Mouse (Mus musculus) embryonic facial prominence, embryonic 12.5 days (tissue): ENCODE data around the gene Dzip1l. TPM values are rescaled to one million over a fixed set of nuclear protein-coding genes. Genes with fewer than 3 reads are reported as not detected.

ENCODE experiments used
- ATAC-seq: fragments of 200-750 bp; cut with Nextera tagmentation; 2 replicates; pipeline ENCODE4 v1.8.0; 2017; ENCODE audit not compliant: insufficient number of reproducible peaks, insufficient read depth, low FRiP score, low TSS enrichment
- H3K27ac ChIP-seq: fragments of 300-500 bp; sonication (generic); 2 replicates; pipeline ENCODE4 v1.5.1; 2016; ENCODE audit warnings: mild to moderate bottlenecking
- H3K27me3 ChIP-seq: fragments of 300-500 bp; sonication (generic); 2 replicates; pipeline ENCODE4 v1.6.1; 2016; ENCODE audit warnings: mild to moderate bottlenecking, moderate library complexity
- H3K36me3 ChIP-seq: fragments of 300-500 bp; sonication (generic); 2 replicates; pipeline ENCODE4 v1.6.1; 2016; ENCODE audit warnings: mild to moderate bottlenecking
- H3K4me1 ChIP-seq: fragments of 300-500 bp; sonication (generic); 2 replicates; pipeline ENCODE4 v1.6.1; 2016
- H3K4me2 ChIP-seq: fragments of 300-500 bp; sonication (generic); replicated peaks from 2 replicates; pipeline ENCODE4 v1.6.1; 2016; ENCODE audit warnings: mild to moderate bottlenecking, moderate library complexity
- H3K4me3 ChIP-seq: fragments of 300-500 bp; sonication (generic); 2 replicates; pipeline ENCODE4 v1.5.1; 2016; ENCODE audit warnings: mild to moderate bottlenecking
- H3K9ac ChIP-seq: fragments of 300-500 bp; sonication (generic); 2 replicates; pipeline ENCODE4 v1.6.1; 2016; ENCODE audit warnings: mild to moderate bottlenecking, moderate library complexity
- H3K9me3 ChIP-seq: fragments of 300-500 bp; sonication (generic); 2 replicates; pipeline ENCODE4 v1.6.1; 2016; ENCODE audit warnings: mild to moderate bottlenecking, moderate library complexity
- WGBS: fragments of 180-500 bp; shearing (Covaris S2); methylation state at CpG from one replicate; pipeline ENCODE4 v1.1.7; 2016; 5-methylcytosine and 5-hydroxymethylcytosine counted together
- polyA plus RNA-seq: library from polyadenylated mRNA; unstranded; fragments of >200 nt; fragmentation: Nextera tagmentation; extraction: Ambion mirVana; gene quantifications from 2 replicates; pipeline ENCODE4 v1.2.1, GENCODE M21; 2016

The Dzip1l gene
- polyA plus RNA-seq, 1 experiment from 2014 or later, result 26.4 TPM

GRCm38 (mm10) chr9:99628581-99628980, 715 bp upstream of the Dzip1l start:
- H3K4me2 ChIP-seq, result peak overlapping the region; percentile 69
- no peak overlapping the region for H3K9ac ChIP-seq
- H3K36me3 ChIP-seq, result no peaks in the 10 kb centered on the region
- H3K9me3 ChIP-seq, result no peaks in the 10 kb centered on the region
- peaks cover 24% of the 10 kb centered on the region for H3K4me1 ChIP-seq
- H3K27ac ChIP-seq, result no peak overlapping the region
- H3K4me3 ChIP-seq, result no peak overlapping the region
- 54% methylated on average over 4 of the region's 4 CpGs for WGBS
- no peaks in the 10 kb centered on the region for H3K27me3 ChIP-seq
- ATAC-seq, result no peak

GRCm38 (mm10) chr9:99630071-99630470, 775 bp downstream of the Dzip1l start:
- H3K27ac ChIP-seq, result peak overlapping the region; percentile 94
- H3K9me3 ChIP-seq, result no peaks in the 10 kb centered on the region
- ATAC-seq, result peak; percentile 16; the same call in 1 of the 2 replicates
- 0% methylated on average over 11 of the region's 11 CpGs for WGBS
- H3K9ac ChIP-seq, result peak overlapping the region; percentile 72
- no peaks in the 10 kb centered on the region for H3K27me3 ChIP-seq
- H3K4me1 ChIP-seq, result peaks cover 24% of the 10 kb centered on the region
- H3K4me2 ChIP-seq, result peak overlapping the region; percentile 69
- H3K36me3 ChIP-seq, result peaks cover 9% of the 10 kb centered on the region
- peak overlapping the region; percentile 57 for H3K4me3 ChIP-seq

DNA sequence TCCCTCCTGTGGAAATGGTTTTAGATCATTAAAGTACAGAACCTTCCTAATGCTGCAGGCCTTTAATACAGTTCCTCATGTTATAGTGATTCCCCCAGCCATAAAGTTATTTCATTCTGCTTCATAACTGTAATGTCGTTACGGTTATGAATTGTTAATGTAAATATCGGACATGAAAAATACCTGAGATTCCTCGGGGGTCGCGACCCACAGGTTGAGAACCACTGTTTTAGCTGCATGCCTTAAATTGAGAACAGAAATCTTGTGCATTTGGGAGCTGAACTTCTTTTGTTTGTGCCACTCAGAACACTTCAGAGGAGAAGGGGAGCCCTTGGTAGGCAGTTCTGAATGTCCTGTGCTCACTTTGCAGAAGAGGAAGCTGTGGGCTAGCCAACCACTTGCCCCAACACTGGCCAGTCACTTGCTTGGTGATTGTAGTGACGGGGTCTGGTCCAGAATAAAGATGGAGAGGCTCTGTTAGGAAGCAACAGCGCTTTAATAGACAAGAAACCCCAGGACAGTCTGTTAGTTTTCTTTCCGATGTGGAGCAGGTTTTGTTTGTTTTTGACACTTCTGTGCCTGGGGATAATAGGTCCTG, 1.3 kb downstream of the Dzip1l start:
- Histone ChIP-seq H3K4me1 (peaks cover 24% of the 10 kb centered on the region), H3K36me3 (peaks cover 13% of the 10 kb centered on the region), H3K9me3 (no peaks in the 10 kb centered on the region), H3K9ac (peak overlapping the region; percentile 72), H3K27ac (peak overlapping the region; percentile 94), H3K27me3 (no peaks in the 10 kb centered on the region), H3K4me2 (peak overlapping the region; percentile 69), H3K4me3 (peak overlapping the region; percentile 57)
- WGBS, result 42% methylated on average over 9 of the region's 9 CpGs
- ATAC-seq, result no peak

GRCm38 (mm10) chr9:99631781-99632180, 2.5 kb downstream of the Dzip1l start:
- 34% methylated on average over 2 of the region's 2 CpGs for WGBS
- peaks cover 23% of the 10 kb centered on the region for H3K36me3 ChIP-seq
- no peaks in the 10 kb centered on the region for H3K27me3 ChIP-seq
- H3K4me3 ChIP-seq, result no peak overlapping the region
- peaks cover 24% of the 10 kb centered on the region for H3K4me1 ChIP-seq
- no peak for ATAC-seq
- no peak overlapping the region for H3K9ac ChIP-seq
- no peaks in the 10 kb centered on the region for H3K9me3 ChIP-seq
- H3K4me2 ChIP-seq, result peak overlapping the region; percentile 69
- H3K27ac ChIP-seq, result no peak overlapping the region

GRCm38 (mm10) chr9:99632264-99632663, 3.0 kb downstream of the Dzip1l start:
- Histone ChIP-seq H3K4me2 (peak overlapping the region; percentile 69; the same call in 1 of the 2 replicates), H3K4me1 (peaks cover 24% of the 10 kb centered on the region), H3K9ac (no peak overlapping the region), H3K4me3 (no peak overlapping the region), H3K27ac (no peak overlapping the region), H3K27me3 (no peaks in the 10 kb centered on the region), H3K9me3 (no peaks in the 10 kb centered on the region), H3K36me3 (peaks cover 28% of the 10 kb centered on the region)
- 48% methylated on average over 8 of the region's 8 CpGs for WGBS
- no peak for ATAC-seq

DNA sequence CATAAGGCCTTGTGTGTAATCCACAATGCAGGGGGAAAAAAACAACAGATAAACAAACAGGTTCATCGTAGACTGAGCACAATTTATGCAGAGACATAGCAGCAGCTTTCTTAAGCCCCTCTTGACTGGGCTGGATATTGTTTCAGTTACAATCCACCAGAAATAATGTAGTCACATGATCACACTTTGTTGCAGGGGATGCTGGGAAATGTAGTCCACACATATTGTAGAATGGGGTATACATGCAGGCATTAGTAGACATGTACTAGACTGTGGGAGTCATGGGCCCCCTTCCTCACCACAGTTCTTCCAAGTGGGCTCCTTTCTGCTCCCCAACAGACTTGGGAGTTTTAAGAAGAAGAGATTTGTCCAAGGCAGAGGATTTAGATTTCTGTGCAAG, 7.5 kb downstream of the Dzip1l start:
- Histone ChIP-seq H3K36me3 (peaks cover 55% of the 10 kb centered on the region), H3K9me3 (no peaks in the 10 kb centered on the region), H3K27ac (no peak overlapping the region), H3K4me1 (peaks cover 7% of the 10 kb centered on the region), H3K9ac (no peak overlapping the region), H3K4me2 (no peak overlapping the region), H3K27me3 (no peaks in the 10 kb centered on the region), H3K4me3 (no peak overlapping the region)
- ATAC-seq, result no peak
- WGBS, result 78% methylated on average over 1 of the region's 1 CpGs

- Histone ChIP-seq H3K27me3 (no peaks in the 10 kb centered on the region), H3K4me3 (no peak overlapping the region), H3K9me3 (no peaks in the 10 kb centered on the region), H3K4me2 (no peak overlapping the region), H3K9ac (no peak overlapping the region), H3K27ac (no peak overlapping the region), H3K36me3 (peaks cover 57% of the 10 kb centered on the region), H3K4me1 (peaks cover 3% of the 10 kb centered on the region)
- WGBS, result 97% methylated on average over 17 of the region's 17 CpGs
- no peak for ATAC-seq
These were observed 7.9 kb downstream of the Dzip1l start for GRCm38 (mm10) chr9:99637227-99637626.

DNA sequence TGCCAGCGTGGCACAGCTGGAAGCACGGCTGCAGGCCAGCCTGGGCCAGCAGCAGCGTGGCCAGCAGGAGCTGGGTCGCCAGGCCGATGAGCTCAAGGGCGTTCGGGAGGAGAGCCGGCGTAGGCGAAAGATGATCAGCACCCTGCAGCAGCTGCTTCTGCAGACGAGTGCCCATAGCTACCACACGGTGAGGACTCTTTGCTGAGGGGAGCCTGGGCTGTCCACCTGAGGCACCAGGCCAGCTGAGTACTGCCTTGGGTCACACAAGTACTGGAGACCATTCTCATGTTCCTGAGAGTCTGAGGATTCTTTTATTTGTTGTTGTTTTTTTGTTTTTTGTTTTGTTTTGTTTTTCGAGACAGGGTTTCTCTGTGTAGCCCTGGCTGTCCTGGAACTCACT, 8.4 kb downstream of the Dzip1l start:
- Histone ChIP-seq H3K36me3 (peaks cover 57% of the 10 kb centered on the region), H3K4me1 (no peaks in the 10 kb centered on the region), H3K27ac (no peak overlapping the region), H3K9ac (no peak overlapping the region), H3K4me2 (no peak overlapping the region), H3K9me3 (no peaks in the 10 kb centered on the region), H3K4me3 (no peak overlapping the region), H3K27me3 (no peaks in the 10 kb centered on the region)
- 95% methylated on average over 13 of the region's 13 CpGs for WGBS
- no peak for ATAC-seq

DNA sequence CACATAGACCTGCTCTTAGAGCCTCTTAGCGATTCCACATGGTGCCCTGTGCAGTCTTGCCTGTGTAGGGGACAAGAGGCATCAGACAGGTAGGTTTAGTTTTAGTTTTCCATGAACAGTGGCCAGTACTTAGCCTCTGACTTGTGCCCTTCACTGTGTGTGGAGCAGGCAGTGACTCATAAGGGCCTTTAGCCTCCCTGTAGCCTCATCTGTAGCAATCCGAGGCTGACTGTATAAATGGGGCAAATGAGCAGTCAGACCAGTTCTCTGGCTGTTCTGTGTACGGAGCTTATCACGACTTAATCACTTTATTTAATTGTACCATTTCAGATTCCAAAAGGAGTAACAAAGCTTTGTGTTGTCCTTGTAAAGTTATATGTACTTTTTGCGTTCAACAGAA, 10.7 kb downstream of the Dzip1l start:
- ATAC-seq, result no peak
- Histone ChIP-seq H3K9ac (no peak overlapping the region), H3K9me3 (no peaks in the 10 kb centered on the region), H3K27ac (no peak overlapping the region), H3K4me1 (no peaks in the 10 kb centered on the region), H3K4me2 (no peak overlapping the region), H3K36me3 (peaks cover 60% of the 10 kb centered on the region), H3K27me3 (no peaks in the 10 kb centered on the region), H3K4me3 (no peak overlapping the region)
- WGBS, result 93% methylated on average over 5 of the region's 5 CpGs

DNA sequence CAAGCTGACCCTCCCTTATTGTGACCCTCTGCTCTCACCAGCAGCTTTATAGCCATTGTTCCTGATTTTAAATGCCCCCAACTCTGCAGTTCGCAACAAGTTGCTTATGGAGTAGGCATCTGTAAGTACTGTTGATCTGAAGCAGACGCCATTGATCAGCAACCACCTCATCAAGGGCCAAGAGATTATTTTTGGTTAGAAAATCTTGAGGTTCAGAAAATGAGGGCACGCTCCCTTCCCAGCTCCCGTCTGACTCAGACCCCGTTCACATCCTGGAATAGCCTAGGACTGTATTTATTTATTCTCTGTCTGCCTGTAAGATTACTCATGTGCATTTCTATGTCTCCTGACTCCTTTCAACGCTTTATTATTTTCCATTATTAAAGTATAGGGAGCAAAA, 16.1 kb downstream of the Dzip1l start:
- no peaks in the 10 kb centered on the region for H3K27me3 ChIP-seq
- no peaks in the 10 kb centered on the region for H3K4me1 ChIP-seq
- no peak overlapping the region for H3K9ac ChIP-seq
- no peak overlapping the region for H3K4me2 ChIP-seq
- no peak for ATAC-seq
- WGBS, result 92% methylated on average over 6 of the region's 6 CpGs
- H3K27ac ChIP-seq, result no peak overlapping the region
- no peak overlapping the region for H3K4me3 ChIP-seq
- peaks cover 60% of the 10 kb centered on the region for H3K36me3 ChIP-seq
- H3K9me3 ChIP-seq, result no peaks in the 10 kb centered on the region

DNA sequence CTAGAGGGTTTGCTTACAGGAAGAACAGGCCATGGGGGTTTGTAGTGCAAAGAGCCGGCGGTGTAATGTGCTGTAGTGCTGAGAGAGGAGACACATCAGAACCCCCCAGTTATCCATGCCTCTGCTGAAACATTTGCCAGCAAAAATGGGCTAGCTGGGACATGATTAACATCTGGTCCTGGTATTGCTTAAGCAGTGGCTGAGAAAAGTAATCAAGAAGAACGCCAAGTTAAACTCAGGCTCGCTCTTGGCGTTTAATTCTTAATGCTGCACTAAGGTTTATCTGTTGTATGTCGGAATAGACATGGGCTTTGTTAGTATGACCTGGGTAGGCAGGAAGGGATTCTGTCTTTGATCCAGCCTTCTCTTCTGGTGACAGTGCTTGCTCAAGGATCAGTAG, 16.8 kb downstream of the Dzip1l start:
- 95% methylated on average over 6 of the region's 6 CpGs for WGBS
- H3K4me3 ChIP-seq, result no peak overlapping the region
- H3K4me2 ChIP-seq, result no peak overlapping the region
- H3K27me3 ChIP-seq, result no peaks in the 10 kb centered on the region
- peaks cover 67% of the 10 kb centered on the region for H3K36me3 ChIP-seq
- ATAC-seq, result no peak
- no peak overlapping the region for H3K27ac ChIP-seq
- no peaks in the 10 kb centered on the region for H3K4me1 ChIP-seq
- no peaks in the 10 kb centered on the region for H3K9me3 ChIP-seq
- H3K9ac ChIP-seq, result no peak overlapping the region

DNA sequence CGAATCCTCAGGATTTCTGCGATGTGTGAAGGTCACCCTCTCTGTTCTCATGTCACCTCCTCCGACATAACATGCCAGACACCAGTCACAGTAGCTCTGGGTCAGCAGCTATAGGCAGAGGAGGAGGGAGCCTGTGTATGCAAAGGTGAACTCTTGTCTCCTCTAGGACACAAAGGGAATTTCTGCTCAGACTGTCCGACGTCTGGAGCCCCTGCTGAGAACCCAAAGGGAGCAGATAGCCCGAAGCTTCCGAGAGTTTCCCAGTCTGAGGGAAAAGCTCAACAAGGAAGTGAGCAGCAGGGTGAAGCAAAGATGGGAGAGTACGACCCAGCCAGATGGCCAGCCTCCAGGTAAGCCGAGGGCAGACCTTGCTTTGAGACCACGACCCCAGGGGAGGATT, 31.5 kb downstream of the Dzip1l start:
- ATAC-seq, result no peak
- no peak overlapping the region for H3K4me3 ChIP-seq
- no peaks in the 10 kb centered on the region for H3K4me1 ChIP-seq
- H3K9me3 ChIP-seq, result no peaks in the 10 kb centered on the region
- no peak overlapping the region for H3K4me2 ChIP-seq
- no peak overlapping the region for H3K27ac ChIP-seq
- H3K36me3 ChIP-seq, result peaks cover 79% of the 10 kb centered on the region
- no peak overlapping the region for H3K9ac ChIP-seq
- 79% methylated on average over 10 of the region's 10 CpGs for WGBS
- H3K27me3 ChIP-seq, result no peaks in the 10 kb centered on the region
